Mouse (Mus musculus) Muller cell, postnatal 12 days (primary cell): Measurements from ENCODE around the gene Itga10.
"Not testable (repeated sequence)": the region's sequence is repeated elsewhere in the genome, so short reads cannot be mapped to it uniquely, and the experiment has no call there.

ENCODE experiments used
- DNase-seq: peaks from one replicate; pipeline ENCODE4 v3.0.0-alpha.2; 2015; ENCODE audit errors: inconsistent ontology term

Itga10 gene

DNA sequence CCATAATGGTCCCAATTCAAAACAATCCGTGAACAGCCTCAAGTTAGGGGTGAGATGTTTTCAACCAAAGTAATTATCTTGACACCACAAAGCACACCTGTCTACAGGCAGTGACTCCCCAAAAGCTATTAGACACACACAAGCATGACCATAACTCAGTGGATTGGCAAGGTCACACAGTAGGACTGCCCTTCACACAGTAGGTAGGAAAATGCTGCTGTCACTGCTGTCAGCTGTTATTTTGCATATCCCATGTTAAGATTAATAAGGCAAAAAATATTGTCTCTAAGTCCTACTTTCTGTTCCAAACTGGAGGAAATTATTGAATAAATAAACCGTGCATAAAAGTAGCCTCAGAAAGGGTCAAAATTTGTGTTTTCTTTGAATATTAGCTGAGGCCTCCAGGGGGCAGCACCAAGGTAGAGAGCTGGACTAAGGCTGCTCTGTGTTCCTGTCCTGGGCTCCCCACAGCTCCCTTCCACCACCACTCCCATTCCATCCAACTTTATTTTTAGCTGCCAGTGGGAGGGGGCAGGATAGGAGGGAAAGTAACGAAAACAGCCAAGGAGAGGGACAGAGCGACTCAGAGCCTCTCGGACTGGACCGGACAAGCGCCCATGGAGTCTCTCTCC, at the start of gene Itga10:
Gene Itga10 (plus strand): TSS at position 567 of the 632 bp plus-strand sequence.
- no peak for DNase-seq

DNA sequence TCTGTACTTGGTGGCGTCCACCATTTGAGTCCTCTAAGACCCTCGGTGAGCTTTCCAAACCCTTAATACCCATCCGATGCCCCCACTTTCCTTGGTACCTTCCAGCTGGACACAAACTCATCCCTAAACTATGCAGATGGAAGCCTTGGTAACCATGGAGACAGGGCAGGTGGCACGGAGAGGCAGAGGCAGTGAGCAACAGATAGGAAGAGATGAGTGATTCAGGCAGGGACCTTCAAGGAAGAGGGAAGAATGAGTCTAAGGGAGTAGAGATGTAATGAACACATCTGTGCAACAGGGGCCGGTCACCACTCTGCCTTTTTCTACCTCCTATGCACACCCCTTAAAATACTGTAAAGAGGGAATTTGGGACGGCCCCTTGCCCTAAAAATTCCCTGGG, 49.7 kb upstream of the Itga10 start:
- DNase-seq, result peak; percentile 25

DNA sequence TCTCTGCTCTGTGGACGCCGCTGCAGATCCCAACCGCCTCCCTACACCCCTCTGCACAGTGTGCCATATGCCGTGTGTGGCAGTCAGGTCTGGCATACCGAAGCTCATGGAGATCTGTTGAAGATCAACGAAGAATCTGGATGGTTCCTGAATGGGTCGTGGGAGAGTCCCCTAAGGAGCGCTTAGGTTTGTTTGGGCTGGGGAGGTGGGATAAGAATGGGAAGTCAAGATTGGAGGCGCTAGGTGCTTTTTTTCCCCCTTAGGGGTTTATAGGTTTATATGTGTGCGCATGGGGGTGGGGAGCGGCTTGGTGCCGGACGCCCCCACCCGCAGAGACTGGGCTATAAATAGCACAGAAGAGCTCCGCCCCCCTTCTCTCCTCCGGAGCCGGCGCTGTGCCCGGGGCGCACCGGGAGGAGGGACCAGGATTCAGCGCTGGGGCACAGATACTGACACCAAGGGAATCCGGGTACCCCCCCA, 49.1 kb upstream of the Itga10 start, which contains the start of gene Ankrd34a:
Gene Ankrd34a (plus strand): TSS at position 409 of the 480 bp plus-strand sequence.
- DNase-seq, result peak; percentile 55

DNA sequence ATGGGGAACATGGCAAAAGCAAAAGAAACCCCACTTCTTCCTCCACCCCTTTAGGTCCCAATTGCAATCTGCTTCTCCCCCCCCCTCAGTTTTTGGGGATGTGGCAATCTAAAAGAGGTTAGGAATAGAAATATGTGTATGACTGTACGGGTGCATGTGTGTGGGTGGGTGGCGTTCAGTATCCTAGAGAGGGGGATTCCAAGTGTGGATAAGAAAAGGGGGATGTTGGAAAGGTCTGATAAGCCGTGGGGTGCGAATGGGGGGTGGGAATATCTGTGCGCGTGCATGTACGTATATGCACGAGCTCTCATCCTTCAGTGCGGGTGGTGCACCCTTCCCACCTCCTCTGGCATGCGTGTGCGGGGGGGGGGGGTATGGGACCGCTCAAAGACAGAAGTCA, 48.5 kb upstream of the Itga10 start:
- peak; percentile 9 for DNase-seq

DNA sequence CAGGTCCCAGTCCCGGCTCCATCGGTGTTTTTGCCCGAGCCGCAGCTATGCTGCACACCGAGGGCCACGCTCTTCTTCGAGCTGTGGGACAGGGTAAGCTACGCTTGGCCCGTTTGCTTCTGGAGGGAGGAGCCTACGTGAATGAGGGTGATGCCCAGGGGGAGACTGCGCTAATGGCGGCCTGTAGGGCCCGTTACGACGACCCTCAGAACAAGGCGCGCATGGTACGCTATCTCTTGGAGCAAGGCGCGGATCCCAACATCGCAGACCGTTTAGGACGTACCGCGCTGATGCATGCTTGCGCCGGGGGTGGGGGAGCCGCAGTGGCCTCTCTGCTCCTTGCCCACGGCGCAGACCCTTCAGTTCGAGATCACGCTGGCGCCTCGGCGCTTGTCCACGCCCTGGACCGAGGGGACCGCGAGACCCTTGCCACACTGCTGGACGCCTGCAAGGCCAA, 47.9 kb upstream of the Itga10 start:
- peak; percentile 13 for DNase-seq

DNA sequence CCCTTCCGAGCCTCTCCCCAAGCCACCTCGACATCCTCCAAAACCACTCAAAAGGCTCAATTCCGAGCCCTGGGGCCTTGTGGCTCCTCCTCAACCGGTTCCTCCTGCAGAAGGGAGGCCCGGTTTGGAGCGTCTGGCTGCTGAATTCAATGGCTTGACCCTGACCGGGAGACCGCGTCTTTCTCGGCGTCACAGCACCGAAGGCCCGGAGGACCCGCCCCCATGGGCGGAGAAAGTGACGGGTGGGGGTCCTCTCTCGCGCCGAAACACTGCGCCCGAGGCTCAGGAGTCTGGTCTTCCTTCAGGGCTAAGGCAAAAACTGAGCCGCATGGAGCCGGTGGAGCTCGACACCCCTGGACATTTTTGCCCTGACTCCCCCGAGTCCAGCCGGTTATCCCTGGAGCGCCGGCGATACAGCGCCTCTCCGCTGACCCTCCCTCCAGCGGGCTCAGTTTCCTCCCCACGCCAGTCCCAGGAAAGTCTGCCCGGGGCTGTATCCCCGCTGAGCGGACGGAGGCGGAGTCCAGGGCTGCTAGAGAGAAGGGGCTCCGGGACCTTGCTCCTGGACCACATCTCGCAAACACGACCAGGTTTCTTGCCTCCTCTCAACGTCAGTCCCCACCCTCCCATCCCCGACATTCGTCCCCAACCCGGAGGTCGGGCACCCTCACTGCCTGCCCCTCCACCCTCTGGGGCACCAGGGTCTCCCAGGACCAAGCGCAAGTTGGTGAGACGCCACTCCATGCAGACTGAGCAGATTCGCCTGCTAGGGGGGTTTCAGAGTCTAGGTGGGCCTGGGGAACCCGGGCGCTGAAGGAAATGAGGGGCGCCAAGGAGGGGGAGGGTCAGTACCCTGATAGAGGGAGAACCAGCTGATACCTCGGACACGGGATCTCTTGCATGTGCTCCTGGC, 47.0 kb upstream of the Itga10 start:
- DNase-seq, result peak; percentile 68

DNA sequence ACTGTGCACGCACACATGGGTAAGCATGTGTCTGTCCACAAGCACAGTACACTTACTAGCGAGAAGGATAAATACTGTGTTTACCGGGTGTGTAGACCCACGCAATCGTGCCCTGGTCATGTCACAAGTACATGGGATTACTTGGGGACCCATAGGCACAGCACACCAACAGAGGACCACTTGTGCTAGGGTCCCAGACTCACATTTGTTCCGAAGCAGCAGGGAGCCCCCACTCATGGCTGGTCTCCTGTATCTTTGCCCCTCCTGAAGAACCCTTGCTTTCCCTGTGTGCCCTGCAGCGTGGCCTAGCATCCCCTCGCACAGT, 46.4 kb upstream of the Itga10 start:
- no peak for DNase-seq

DNA sequence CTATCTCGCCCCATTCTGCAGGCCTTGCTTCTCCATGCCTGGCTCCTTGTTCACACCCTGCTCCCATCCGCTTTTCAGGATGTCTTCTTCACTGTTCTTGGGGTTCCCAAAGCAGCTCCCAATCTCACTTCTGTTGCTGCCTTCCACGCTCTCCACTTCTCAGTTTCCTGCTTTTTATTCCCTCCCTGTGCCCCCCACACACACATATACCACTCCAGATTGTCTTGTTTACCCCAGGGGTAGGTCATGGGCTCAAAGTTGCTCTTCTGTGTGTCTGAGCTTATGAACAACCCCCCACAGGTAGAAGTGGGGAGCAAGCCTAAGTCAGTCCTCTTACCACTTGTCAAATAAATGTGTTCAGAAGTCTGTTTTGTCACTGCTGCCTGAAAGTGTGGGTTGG, 46.0 kb upstream of the Itga10 start:
- no peak for DNase-seq

DNA sequence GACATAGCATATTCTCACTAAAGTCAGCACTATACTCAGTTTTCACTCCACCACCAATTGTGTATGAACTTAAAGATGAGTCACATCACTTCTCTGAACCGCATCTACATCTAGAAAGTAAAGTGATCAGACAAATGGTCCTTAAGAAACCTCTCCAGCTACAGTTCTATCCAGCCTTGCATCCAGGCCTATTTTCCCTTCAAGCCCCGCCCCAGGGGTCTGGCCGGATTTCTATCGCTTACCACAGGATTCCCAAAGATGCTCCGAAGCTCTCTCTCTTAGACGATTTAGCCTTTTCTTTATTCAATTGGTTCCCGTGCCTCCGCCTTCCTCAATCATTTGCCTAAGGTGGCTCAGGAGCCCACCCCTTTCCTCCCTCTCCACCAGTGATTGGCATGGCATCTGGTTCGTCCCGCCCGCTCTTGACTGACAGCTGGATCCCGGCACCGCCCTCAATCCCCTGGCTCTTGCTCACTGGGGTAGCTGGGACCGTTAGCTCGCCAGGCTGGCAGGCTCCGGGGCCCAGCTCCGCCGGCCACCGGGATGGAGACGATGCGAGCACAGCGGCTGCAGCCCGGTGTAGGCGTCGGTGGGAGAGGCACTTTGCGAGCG, 44.6 kb upstream of the Itga10 start, which contains the start of gene Lix1l:
Gene Lix1l (plus strand): TSS at position 511 of the 612 bp plus-strand sequence.
- DNase-seq, result peak; percentile 99

DNA sequence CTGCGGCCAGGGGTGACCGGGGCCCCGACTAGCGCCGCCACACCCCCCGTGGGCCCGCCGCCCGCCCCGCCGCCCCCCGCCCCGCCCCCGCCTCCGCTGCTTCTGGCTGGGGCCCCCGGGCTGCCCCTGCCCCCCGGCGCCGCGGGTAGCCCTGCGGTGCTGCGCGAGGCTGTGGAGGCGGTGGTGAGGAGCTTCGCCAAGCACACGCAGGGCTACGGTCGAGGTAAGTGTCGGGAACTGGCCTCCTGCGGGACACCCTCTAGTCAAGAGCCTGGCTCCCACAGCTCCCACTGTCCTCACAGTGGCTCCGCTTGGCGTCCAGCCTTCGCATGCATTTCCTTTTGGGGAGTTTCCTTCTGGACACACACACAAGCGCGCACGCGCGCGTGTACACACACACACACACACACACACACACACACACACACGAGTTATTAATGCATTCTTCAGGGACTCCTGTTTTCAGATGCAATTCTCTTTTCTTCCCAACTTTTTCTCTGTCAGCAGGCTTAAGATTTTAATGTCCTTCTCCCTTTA, 44.1 kb upstream of the Itga10 start:
- peak; percentile 76 for DNase-seq

DNA sequence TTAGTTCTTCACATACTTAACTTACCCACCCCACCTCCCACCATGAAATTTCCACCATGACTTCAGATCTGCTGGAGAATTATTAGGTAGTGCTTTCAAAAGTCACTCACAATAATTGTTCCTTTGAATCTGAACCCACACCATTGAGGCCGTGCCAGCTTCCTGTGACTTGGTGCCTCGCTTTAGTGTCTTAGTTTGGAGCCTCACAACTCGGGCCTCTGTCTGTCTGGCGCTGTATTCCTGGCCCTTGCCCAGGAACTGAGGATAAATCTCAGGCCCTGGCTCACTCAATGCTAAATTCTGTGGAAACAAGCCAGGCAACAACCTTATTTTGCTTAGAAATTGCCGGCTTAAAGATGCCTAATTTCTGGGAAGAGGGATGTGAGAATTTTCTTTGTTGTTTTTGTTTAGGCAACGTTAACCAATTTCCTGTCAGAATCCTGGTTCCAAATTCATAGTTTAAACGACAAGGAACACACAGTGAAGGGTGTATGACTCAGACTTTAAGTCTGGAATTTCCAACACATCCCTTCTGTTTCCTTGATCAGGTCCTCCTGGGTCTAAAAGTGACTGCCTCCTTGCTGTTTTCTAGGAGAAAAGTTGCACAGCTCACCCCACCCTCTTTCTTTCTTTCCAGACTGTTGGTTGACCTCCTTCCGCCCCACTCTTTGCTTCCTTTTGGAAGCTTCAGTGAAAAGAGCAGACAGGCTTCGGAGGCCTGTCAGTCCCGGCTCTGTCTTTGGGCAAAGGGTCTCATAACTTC, 43.3 kb upstream of the Itga10 start:
- DNase-seq, result peak; percentile 66

DNA sequence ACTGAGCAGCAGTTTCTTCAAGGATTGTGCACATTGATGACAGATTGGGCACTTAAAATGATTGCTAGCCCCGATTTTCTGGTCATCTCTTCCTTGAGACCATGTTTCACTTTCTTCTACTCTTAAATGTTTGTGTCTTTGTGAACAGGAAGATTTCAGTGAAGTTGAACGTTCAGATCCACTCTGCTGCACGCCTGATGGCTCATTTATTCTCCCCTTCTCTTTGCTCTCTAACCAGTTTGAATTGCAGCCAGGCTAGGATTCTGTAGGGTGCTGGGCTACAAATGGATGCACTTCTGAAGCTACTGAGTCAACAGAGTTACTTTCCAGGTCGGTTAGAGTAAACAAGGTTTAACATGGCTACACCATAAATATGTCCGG, 42.7 kb upstream of the Itga10 start:
- no peak for DNase-seq

DNA sequence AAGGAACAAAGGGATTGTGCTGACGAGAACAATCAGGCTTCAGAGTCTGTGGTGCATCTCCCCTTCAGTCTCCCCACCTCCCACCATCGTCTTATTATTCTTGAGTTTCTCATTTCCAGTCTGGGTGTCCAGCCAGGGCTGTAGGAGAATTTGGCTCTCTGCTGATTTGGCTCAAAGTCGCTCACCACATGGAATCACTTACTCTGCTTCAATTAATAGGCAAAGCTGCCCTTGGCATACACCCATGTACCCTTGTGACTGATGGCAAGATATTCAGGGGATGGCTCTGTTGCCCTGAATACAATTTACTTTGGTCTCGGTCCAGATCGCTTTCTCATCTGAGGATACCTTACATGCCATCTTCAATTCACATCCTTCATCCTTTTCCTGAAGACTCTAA, 42.1 kb upstream of the Itga10 start:
- DNase-seq, result peak; percentile 87

DNA sequence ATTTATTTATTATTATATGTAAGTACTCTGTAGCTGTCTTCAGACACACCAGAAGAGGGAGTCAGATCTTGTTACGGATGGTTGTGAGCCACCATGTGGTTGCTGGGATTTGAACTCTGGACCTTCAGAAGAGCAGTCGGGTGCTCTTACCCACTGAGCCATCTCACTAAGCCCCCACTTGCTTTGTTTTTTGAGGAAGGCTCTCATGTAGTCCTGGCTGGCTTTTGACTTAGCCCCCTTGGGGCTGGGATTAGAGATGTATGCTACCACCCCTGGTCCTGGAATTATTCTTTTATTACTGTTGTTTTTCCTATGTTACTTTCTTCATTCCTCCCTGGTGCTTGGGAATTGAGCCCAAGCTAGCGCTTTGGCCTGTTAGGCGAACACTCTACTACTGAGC, 39.4 kb upstream of the Itga10 start:
- DNase-seq, result not testable (repeated sequence)

DNA sequence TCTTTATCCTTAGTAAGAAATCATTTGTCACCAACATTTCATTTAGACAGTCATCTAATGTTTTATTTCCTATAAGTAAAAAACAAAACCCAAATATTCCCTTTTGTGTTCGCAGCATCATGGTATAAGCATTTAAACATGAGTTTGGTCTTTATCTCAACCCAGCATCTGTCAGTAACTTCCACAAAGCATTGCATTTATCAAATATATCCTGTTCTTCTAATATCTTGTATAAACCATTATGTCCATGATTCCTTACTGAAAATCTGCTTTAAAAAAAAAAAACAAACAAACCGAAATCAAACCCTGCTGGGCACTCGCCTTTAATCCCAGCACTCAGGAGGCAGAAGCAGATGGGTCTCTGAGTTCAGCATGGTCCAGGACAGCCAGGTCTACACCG, 38.8 kb upstream of the Itga10 start:
- no peak for DNase-seq

DNA sequence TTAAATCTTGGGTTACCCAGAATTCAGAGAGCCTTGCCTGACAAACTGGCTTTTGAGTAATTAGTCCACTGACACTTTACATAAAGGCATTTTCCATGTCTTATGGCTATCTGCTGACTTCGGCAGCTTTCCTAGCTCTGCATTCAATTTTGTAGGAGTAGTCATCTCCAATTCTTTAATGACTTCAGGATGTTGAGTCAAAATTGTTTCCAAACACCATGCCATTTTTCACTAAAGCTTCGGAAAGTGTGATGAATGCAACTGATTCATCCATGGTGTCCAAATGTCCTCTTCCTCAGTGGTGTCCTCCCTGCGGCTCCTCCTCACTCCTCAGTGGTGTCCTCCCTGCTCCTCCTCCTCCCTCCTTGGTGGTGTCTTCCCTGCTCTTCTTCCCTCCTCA, 27.4 kb upstream of the Itga10 start:
- no peak for DNase-seq

DNA sequence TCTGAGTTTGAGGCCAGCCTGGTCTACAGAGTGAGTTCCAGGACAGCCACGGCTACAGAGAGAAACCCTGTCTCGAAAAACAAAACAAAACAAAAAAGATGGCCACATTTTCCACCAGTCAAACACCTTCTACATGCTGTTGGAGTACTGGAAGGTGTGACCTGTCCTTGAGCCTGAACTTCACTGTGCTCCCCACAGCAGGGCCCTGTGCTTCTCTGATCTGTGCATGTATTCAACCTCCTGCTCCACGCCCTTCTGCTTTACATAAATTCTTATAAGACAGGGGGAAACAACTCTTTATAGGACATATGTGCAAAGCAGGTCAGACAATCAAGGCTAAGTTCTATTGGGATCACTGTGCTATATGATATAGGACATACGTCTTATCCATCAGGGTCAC, 22.2 kb upstream of the Itga10 start:
- DNase-seq, result no peak

DNA sequence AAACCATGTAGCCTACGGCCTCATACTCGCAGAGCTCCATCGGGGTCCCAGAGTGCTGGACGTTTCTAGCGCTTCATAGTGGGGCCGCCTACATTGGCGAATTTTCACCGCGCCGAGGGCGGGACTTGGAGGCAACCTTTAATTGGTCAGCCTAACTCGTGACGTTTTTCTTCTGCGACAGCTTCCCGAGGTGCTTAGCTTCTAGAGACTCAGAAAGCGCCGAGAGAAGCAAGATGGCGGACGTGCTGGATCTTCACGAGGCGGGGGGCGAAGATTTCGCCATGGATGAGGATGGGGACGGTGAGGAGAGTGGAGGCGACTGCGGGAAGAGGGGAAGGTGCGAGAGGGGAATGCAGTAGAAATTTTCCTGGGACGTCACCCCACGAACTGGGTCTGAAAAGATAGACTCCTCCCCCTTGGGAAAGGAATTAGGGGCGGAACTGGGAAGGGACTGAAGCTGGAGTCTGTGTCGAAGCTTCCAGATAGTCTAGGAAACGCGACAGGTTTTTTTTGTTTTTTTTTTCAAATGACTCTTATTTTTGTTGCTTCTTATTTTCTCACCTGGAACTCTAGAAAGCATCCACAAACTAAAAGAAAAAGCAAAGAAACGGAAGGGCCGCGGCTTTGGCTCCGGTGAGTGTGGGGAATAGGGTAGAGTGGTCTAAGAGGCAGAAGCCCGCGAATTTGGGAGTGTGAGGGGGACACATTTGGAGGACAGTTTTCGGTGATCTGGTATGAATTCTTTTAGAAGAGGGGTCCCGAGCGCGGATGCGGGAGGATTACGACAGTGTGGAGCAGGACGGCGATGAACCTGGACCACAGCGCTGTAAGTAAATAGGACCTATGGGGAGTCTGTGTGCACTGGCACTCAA, 15.4 kb upstream of the Itga10 start, which contains the start of gene Rbm8a:
Gene Rbm8a (plus strand): TSS at position 205 of the 872 bp plus-strand sequence.
- DNase-seq, result peak; percentile 93

DNA sequence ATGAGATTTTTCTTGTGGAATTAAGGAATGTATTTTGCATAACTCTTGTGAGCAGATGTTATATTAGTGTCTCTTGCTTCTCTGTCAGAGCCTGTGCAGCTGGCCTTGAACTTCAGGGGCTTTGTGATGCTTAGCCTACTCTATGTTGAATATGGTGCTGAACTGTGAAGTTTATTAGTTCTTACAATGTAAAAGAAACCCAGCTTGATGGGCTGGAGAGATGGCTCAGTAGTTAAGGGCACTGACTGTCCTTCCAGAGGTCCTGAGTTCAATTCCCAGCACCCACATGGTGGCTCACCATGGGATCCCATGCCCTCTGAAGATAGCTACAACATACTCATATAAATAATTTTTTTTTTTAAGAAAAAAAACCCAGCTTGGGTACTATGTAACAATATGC, 13.3 kb upstream of the Itga10 start:
- DNase-seq, result no peak

DNA sequence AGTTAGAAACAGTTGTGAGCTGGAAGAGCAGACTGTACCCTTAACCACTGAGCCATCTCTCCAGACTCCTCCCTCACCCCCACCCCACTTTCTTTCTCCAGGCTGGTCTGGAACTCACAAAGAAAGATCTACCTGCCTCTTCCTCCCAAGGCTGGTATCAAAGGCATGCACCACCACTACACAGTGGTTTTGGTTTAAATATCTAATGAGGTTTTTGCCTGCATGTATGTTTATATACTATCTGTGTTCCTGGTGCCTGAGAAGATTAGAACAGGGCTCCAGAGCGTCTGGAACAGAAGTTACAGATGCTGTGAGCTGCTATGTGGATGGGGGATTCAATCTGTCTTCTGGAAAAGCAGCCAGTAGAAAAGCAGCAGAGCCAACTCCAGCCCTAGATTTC, 11.4 kb upstream of the Itga10 start:
- DNase-seq, result no peak
